Mouse (Mus musculus) cerebellum, adult 8-10 months (tissue): Measurements from ENCODE around the gene Egln2.

ENCODE experiments used
- DNase-seq: peaks from one replicate; pipeline ENCODE4 v3.0.0; 2022

The Egln2 gene

GRCm38 (mm10) chr7:27166614-27167474 is at the start of gene Egln2:
Gene Egln2 (minus strand): TSS chr7:27166802.
- peak; percentile 94 for DNase-seq

DNA sequence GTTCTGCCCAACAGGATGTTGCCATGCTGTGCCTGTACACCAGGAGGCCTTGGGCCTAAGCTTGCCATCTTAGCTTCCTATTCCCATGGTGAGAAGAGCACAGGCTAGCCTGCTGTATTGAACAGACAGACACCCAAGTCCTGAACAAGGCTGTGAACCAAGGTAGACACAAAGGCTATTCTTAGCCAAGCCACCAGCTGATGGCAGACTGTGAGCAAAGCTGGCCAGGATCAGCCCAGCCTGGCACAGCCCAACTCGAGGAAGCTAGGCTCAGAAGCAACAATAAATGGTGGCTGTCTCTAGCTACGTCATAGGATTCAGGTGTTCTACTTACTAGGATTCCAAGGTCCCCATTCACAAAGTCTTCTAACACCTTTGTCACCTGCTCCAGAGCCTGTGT is 46.0 kb upstream of the Egln2 start:
- DNase-seq: no peak

- DNase-seq: no peak
These were observed 37.3 kb upstream of the Egln2 start for GRCm38 (mm10) chr7:27203730-27204449.

- no peak for DNase-seq
These were observed 32.2 kb upstream of the Egln2 start for GRCm38 (mm10) chr7:27198779-27199178.

GRCm38 (mm10) chr7:27198355-27198754 is 31.8 kb upstream of the Egln2 start:
- no peak for DNase-seq

GRCm38 (mm10) chr7:27197634-27198033 is 31.0 kb upstream of the Egln2 start:
- DNase-seq: no peak

- no peak for DNase-seq
These were observed 30.5 kb upstream of the Egln2 start for GRCm38 (mm10) chr7:27197136-27197535.

- DNase-seq: peak; percentile 91
These were observed 29.3 kb upstream of the Egln2 start, which contains the start of the genes BC024978 and Snrpa for GRCm38 (mm10) chr7:27195681-27196611. Gene BC024978 (plus strand): TSS chr7:27195781. Gene Snrpa (minus strand): TSS chr7:27196271.

- no peak for DNase-seq
These were observed 27.1 kb upstream of the Egln2 start for GRCm38 (mm10) chr7:27193731-27194130.

DNA sequence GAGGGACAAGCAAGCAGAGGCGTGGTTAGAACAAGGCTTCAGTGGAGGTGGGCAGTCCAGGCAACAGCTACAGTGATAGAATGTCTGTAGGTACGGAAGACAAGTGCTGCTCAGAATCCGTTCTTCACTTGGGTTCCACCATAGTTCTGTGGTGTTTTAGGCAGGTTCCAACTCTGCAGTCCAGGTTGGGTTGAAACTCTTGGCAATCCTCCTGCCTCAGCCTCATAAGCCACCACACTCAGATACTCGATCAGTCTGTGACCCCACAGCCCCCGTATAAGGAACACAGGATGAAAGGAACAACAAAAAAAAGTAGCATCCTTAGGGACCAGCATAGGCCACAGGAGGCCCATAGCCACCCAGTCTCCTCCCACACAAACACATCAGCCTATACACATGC is 25.8 kb upstream of the Egln2 start:
- DNase-seq: no peak

DNA sequence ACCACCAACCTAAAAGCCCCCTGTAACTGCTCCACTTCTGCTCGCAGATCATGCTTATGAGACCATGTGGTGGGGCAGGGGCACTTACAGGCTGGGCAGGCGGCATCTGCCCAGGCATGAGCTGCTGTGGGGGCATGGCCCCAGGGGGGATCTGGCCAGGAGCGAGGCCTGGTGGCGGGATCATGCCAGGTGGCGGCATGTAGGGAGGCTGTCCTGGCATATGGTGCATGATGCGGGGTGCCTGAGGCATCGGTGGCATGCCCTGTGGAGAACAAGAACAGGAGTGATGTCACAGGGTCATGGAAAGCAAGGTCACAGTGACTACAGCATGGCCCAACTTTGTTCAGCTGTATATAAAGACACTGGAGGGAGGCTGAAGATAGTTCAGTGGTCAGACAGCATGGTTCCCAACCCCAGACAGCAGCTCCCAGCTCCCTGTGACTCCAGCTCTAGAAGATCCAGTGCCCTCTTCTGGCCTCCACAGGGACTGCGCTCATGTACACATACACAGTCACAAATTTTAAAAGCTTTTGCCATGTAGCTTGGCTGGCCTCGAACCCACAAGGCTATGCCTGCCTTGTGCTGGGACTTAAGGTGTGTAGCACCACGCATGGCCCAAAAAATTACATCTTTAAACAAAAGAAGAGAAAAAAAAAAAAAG is 22.8 kb upstream of the Egln2 start:
- DNase-seq: no peak

GRCm38 (mm10) chr7:27185986-27186385 is 19.4 kb upstream of the Egln2 start:
- DNase-seq: no peak

DNA sequence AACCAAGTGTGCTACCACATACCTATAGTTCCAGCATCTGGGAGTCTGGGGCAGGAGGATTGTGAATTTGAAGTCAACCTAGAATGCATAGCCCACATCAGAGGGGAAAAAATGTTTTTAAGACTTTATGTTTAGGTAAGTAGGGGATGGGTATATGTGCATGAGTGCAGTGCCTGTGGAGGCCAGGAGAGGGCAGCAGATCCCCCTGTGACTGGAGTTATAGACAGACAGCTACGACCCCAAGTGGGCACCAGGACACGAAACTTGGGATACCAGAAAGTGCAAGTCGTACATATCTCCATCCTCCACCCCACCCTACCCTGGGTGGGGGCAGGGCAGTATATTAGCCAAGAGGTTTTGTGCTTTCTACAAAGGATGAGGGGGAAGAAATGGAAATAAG is 18.4 kb upstream of the Egln2 start:
- DNase-seq: no peak

DNA sequence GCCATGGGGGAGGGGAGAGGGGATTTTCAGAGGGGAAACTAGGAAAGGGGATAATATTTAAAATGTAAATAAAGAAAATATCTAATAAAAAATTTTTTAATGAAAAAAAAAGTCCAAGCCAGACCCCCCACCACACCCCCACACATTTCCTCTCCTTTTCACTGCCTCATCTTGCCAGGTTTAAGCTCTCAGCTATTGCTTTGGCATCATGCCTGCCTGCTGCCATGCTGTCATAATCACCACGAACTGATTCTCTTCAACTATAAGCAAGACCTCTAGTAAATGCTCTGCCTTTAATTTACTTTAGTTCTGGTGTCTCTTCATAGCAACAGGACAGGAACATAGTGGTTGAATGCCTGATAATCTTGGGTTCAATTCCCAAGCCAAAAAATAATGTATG is 15.9 kb upstream of the Egln2 start:
- no peak for DNase-seq

DNA sequence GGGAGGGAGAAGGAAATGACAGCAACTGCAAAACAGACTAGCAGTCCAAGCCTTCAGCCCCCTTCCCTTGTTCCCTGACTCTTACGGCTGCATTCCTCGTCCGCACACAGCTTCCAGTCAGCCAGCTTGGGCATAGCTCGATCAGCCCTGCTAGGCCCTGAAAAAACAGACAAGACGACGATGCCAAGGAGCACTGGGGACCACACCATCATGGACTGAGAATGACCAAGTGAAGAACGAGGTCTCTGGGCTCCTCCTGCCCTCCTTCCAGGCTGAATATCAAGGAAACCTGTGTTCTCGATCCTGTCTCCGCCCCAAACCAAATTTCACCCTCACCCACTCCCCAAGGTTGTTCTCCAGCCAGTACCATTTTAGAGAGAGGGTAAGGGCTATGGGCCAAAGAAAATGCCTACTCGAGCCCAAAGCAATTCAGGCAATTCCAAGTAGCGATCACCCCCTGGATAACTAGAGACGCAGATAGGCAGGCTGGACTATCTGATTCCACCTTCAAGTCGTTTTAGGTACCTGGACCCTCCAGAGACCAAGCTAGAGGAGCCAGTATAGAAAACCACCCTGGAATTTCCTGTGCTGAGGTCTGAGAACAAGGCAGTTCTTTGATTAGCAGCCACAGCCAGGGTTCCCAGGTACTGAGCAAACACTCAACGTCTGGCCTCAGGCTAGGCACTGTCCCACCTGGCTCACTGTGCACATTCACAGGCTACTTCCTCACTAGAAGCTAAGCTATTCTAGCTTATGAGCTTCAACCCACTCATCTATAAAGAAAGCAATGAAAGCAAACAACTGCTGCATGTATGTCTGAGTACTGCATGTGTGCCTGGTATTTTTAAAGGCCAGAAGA is 14.5 kb upstream of the Egln2 start, which contains the start of the genes Gm21983 and Mia:
Gm21983 (minus strand) TSS at position 250 of the 859 bp plus-strand sequence.
Mia (minus strand) TSS at position 321 of the 859 bp plus-strand sequence.
- no peak for DNase-seq

DNA sequence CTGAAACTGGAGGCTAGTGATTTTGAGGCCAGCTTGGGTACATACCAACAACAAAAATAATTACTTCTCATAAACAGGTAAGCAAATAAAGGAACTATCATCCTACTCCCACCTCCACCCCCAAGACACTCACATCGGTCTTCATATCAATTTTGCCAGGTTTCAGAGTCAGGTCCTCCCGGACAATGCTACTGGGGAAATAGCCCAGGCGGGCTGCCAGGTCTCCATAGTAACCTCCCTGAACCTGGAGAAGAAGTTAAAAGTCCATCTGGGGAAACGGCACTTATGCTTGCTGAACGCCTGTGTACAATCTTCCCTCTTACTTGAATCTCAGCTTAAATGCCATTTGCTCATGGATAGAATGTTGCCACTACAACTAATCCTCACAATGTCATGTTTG is 13.4 kb upstream of the Egln2 start:
- DNase-seq: no peak

DNA sequence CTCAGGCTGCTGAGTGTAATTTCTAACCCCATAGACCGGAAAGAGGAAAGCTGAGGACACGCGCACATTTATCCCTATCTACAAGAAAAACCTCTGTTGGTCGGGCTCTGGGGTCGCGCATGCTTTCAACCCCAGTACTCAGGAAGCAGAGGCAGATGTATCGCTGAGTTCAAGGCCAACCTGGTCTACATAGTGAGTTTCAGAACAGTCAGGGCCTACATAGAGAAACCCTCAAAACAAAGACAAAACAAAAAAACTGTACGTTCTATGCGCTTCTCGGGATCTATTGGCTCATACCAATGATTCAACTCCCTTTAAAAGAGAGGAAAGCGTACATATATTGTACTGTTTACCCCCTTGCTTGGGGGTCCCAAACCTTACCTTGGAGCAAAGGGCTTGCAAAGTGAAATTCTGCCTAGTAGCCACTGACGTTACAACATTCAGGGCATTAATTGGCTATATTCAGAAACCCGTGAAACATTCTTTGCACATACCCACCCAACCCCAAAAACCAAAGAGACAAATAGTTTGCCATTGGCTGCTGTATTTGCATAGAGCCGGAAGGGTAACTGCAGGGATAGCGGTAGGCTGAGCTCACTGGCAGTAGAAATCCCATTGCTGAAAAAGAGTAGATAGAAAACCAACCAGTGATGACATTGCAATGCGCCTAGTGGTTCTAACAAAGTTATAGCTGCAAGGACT is 12.8 kb upstream of the Egln2 start:
- DNase-seq: no peak

DNA sequence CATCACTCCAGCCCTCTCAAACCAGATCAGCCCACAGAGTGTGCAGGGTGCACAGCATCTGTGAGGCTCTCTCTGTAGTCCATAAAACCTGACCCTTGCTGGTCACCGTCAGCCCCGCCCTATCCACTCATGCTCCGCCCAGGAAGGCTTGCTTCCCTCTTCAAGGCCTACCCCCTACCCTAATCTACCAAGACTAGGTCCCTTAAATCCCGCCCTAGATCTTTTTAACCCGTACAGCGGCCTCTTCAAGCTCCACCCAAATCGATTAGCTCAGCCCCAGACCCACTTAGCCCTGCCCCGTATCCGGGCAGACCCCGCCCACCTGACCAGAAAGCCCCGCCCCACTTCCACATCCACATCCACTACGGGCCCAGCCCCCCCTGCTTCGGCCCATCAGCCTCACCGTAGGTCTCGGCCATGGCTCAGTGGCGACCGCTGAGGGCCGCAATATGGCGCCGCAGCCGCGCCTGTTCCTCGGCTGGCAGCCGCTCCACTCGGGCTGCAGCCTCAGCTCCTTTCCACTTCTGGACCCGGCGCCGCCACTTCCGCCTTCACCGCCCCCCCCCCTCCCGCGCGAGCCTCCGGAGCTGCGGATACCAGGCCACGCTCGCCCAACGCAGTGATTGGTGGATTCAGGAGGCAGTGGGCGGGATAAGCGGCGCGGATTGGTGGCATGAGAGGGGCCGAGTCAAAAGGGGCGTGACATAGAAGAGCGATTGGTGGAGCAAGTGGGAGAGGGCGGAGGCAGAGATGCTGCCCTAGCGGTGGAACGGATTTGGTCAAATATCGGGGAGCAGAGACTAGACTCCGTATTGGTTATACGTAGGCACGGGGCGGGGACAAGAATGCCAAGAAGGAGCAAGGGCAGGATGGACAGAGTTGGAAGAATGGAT is 12.0 kb upstream of the Egln2 start, which contains the start of gene Rab4b:
Rab4b (minus strand) TSS at position 573 of the 893 bp plus-strand sequence.
- DNase-seq: peak; percentile 99

- no peak for DNase-seq
These were observed 11.3 kb upstream of the Egln2 start for GRCm38 (mm10) chr7:27177942-27178323.
